Mouse (Mus musculus) layer of hippocampus, postnatal 36 days (tissue): ENCODE results near the gene Gucy1a1. TPM values are rescaled to one million over a fixed set of nuclear protein-coding genes. Genes with fewer than 3 reads are reported as not detected.
A peak's percentile ranks its signal among the peaks of the same experiment; 100 is the strongest.
"Not testable (repeated sequence)": the region's sequence is repeated elsewhere in the genome, so short reads cannot be mapped to it uniquely, and the experiment has no call there.

Experiments used
- DNase-seq, 2 experiments: peaks; one replicate each; pipeline ENCODE4 v3.0.0; 2022
- total RNA-seq, 2 experiments: library from RNA; stranded (reverse); gene quantifications; 2 replicates each; pipeline ENCODE4 v1.2.3; 2021

The Gucy1a1 gene
- total RNA-seq: 10 to 100 TPM; 17.1 to 18.1 TPM

- peak; percentile 26 to 37 for DNase-seq
These were observed at the start of gene Gucy1a1 for GRCm38 (mm10) chr3:82145126-82145901. Gene Gucy1a1, minus strand, starts transcription at chr3:82145789.

GRCm38 (mm10) chr3:82191559-82192245, 46.1 kb upstream of the Gucy1a1 start:
- DNase-seq: no peak

GRCm38 (mm10) chr3:82185626-82186025, 40.0 kb upstream of the Gucy1a1 start:
- peak; percentile 3 to 11 for DNase-seq

- no peak for DNase-seq
These were observed 35.9 kb upstream of the Gucy1a1 start for GRCm38 (mm10) chr3:82181500-82181899.

- DNase-seq: no peak
These were observed 34.7 kb upstream of the Gucy1a1 start for GRCm38 (mm10) chr3:82180253-82180652.

- DNase-seq: no peak
These were observed 29.9 kb upstream of the Gucy1a1 start for GRCm38 (mm10) chr3:82175501-82175900.

GRCm38 (mm10) chr3:82167064-82167463, 21.5 kb upstream of the Gucy1a1 start:
- no peak for DNase-seq

GRCm38 (mm10) chr3:82165937-82166336, 20.3 kb upstream of the Gucy1a1 start:
- no peak for DNase-seq

- not testable (repeated sequence) for DNase-seq
These were observed 17.4 kb upstream of the Gucy1a1 start for GRCm38 (mm10) chr3:82162992-82163391.

GRCm38 (mm10) chr3:82145978-82146377, 389 bp upstream of the Gucy1a1 start:
- no peak for DNase-seq

GRCm38 (mm10) chr3:82144725-82145125, 864 bp downstream of the Gucy1a1 start:
- peak in 1 of 2 experiments; percentile 3 for DNase-seq

GRCm38 (mm10) chr3:82140781-82141180, 4.8 kb downstream of the Gucy1a1 start:
- no peak for DNase-seq

GRCm38 (mm10) chr3:82138002-82138667, 7.5 kb downstream of the Gucy1a1 start:
- DNase-seq: no peak

- DNase-seq: no peak
These were observed 10.1 kb downstream of the Gucy1a1 start for GRCm38 (mm10) chr3:82135483-82135882.

GRCm38 (mm10) chr3:82129258-82129657, 16.3 kb downstream of the Gucy1a1 start:
- DNase-seq: no peak

GRCm38 (mm10) chr3:82124567-82124966, 21.0 kb downstream of the Gucy1a1 start:
- DNase-seq: no peak

- no peak for DNase-seq
These were observed 26.7 kb downstream of the Gucy1a1 start for GRCm38 (mm10) chr3:82118916-82119315.

GRCm38 (mm10) chr3:82112439-82112838, 33.1 kb downstream of the Gucy1a1 start:
- no peak for DNase-seq

- DNase-seq: no peak
These were observed 33.6 kb downstream of the Gucy1a1 start for GRCm38 (mm10) chr3:82111986-82112385.

GRCm38 (mm10) chr3:82108951-82109350, 36.6 kb downstream of the Gucy1a1 start:
- no peak for DNase-seq

GRCm38 (mm10) chr3:82104229-82104628, 41.4 kb downstream of the Gucy1a1 start:
- no peak for DNase-seq

- no peak for DNase-seq
These were observed 46.5 kb downstream of the Gucy1a1 start for GRCm38 (mm10) chr3:82099127-82099526.

- DNase-seq: no peak
These were observed 48.8 kb downstream of the Gucy1a1 start for GRCm38 (mm10) chr3:82096801-82097200.
